Mouse (Mus musculus) right cerebral cortex, postnatal 14 days (tissue): ENCODE data around the gene Slc25a44.

Experiments used
- DNase-seq: peaks from one replicate; pipeline ENCODE4 v3.0.0; 2022

Slc25a44 gene

GRCm38 (mm10) chr3:88424605-88425329 is at the start of gene Slc25a44:
TSS of gene Slc25a44 (minus strand) at chr3:88425139.
- DNase-seq = peak; percentile 81

DNA sequence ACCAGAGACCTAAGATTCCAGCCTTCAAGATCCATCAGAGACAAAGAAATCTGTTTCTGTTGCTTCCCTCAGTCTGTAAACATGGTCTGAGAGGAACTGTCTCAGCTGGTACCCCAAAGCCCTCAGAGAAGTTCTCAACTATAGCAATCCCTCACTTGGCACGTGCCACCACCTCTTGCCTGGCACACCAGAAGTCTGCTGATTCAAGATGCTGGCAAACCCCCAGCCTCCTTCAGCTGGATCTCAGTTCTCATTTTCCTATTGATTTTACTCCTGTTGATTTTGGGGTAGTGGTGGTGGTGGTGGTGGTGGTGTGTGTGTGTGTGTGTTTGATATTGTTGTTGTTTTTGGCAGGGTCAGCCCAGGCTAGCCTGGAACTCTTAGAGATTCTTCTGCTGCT is 48.6 kb upstream of the Slc25a44 start:
- DNase-seq = no peak

DNA sequence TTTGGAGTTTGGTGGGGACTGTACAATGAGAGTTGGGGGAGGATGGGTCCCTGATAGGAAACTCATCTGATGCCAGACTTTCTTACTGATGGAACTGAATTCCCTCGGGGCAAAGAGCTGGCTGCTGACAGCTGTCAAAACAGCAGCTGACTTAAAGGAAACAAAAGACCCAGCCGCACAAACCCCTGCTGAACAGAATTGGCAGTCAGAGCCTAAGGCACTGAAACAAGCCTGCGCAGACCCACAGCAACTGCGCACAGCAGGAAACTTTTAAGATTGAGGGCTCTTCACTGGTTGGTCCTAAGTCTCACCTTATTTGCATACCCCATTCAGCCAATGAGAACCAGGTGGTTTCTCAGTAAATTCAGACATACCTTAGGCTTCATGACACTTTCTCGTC is 48.1 kb upstream of the Slc25a44 start:
- no peak for DNase-seq

DNA sequence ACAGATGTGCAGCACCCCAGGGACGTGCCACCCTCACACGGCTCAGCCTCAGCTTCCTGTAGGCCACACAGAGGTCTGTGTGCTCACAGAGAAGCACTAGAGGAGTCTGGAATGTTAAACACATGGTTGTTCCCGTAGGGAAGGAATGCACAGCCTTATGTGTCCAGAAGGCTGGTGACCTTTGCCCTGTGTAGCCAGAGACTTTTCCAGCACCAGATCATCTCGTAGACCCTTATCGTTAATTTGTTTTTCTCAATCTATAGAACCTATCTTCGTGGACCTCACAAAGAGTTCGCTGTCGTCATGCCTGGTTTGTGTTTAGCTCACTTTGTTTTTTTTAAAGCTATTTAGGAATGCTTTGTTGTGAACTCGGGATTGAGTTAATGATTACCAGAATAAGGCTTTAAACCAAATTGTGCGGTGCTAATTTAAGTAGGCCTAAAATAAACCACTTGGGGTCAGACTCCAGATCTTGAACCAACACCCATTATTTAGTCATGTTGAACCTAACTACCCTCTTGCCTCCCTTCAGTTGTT is 46.1 kb upstream of the Slc25a44 start:
- DNase-seq = no peak

GRCm38 (mm10) chr3:88469466-88469865 is 44.5 kb upstream of the Slc25a44 start:
- DNase-seq = no peak

GRCm38 (mm10) chr3:88467116-88467824 is 42.3 kb upstream of the Slc25a44 start:
- peak; percentile 95 for DNase-seq

- no peak for DNase-seq
Measured at GRCm38 (mm10) chr3:88465127-88465526, 40.2 kb upstream of the Slc25a44 start.

DNA sequence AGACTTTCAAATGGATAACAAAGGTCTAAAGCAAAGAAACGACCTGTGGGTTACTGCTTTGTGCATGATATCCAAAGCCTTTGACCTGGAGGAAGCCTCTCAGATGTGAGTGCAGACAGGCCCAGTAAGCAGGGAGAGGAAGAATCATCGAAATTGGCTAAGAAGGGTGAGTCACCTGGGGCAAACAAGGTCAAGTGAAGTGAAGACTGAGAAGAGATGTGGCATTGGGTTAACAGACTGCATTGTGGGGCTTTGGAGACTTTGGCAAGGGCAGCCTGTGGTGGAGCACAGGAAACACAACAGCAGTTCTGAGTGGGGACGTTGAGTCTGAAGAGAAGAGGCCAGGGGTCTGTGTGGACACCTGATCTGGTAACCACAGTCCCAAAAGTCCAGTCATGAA is 39.5 kb upstream of the Slc25a44 start:
- no peak for DNase-seq

GRCm38 (mm10) chr3:88460983-88461696 is 36.2 kb upstream of the Slc25a44 start, which contains the start of gene Sema4a:
TSS of gene Sema4a (minus strand) at chr3:88461182.
- DNase-seq = peak; percentile 40

GRCm38 (mm10) chr3:88460029-88460428 is 35.1 kb upstream of the Slc25a44 start:
- no peak for DNase-seq

DNA sequence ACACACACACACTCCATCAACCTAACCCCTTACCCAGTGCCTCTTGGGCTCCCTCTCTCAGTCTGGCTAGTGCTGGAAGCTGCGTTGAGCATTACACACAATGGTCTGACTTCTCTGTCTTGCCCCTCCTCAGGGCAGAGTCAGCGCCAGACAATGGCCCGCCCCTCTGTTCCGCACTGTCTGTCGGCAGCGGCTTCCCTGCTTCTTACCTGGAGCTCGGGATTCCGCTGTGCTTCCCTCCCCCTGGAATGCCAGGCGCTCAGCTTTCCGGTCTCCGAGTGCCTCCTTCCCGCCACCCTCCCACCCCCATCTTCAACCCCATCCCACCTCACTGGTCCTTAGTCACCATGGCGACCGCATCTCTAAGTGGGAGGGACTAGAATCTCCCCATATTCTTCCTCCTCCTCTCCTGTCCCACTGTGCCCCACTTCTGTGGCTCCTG is 33.9 kb upstream of the Slc25a44 start:
- peak; percentile 50 for DNase-seq

GRCm38 (mm10) chr3:88456746-88457532 is 32.0 kb upstream of the Slc25a44 start:
- DNase-seq = no peak

DNA sequence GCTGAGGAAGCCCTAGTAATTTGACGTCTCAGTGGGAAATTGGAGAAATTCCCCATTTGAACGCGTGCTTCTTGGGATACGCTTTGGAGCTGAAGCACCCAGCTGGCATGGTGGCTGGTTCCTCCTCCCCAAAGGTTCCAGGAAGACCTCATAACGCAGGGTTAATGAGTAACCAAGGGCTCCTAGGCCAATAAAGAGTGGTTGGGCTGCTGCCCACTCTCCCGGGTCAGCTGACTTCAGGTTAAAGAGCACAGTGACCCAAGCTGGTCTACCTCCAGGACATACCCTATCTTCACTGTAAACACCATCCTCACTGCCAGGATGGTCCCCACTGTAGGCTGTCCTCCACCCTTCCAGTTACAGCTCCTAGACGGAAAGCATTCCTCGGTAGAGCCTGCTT is 31.4 kb upstream of the Slc25a44 start:
- no peak for DNase-seq

GRCm38 (mm10) chr3:88455588-88456264 is 30.8 kb upstream of the Slc25a44 start:
- no peak for DNase-seq

DNA sequence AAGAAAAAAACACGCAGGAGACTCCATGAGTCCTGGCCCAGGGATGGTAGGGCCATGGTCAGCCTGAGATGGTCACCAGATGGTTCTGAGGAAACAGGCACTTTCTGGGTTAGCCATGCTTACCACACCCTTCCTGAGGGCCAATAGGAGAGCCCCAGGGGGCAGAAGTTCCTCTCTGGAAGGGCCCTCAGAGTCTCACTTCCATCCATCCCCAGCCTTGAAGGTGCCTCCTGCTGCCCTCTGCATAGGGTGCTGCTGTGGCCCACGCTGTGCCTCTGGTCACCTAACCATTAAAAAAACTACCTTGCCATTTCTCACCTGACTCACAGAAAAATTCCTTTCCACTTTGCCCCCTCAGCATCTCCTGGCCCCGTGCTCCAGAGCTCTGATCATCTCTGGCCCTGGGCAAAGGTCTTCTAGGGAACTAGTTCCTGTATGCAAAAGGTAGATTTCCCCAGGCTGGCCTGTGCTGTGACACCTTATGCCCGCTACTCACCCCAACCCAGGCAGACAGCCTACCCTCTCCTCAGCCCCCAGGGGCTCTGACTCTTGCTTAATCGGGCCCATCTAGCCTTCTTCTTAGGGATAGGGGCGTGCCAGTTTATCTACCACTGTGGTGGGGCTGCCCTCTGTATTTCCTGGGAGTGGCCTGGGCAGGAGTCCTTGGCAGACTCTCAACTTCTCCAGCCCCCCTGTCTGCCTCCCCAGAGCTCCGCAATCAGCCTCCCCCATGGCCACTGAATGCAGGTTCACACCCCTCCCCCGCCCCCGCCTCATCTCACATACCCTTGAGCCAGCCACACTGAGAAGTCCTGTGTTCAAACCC is 30.0 kb upstream of the Slc25a44 start:
- DNase-seq = no peak

DNA sequence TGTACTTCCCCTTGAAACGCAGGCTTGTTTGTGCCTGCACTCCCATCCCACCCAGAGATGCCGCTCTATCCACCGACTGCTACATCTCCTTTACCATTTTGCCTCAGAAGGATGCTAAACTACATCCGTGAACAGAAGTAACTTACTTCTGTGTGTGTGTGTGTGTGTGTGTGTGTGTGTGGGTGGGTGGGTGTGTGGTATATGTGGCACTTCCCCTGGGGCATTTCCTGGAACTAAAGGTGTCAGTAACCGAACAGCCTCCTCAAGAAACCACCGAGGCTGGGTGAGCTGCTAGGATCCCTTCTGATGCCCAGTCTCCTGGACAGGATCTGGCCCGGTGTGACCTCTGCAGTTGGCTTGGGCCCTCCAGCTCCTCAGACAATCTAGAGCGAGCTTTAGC is 29.0 kb upstream of the Slc25a44 start:
- DNase-seq = no peak

DNA sequence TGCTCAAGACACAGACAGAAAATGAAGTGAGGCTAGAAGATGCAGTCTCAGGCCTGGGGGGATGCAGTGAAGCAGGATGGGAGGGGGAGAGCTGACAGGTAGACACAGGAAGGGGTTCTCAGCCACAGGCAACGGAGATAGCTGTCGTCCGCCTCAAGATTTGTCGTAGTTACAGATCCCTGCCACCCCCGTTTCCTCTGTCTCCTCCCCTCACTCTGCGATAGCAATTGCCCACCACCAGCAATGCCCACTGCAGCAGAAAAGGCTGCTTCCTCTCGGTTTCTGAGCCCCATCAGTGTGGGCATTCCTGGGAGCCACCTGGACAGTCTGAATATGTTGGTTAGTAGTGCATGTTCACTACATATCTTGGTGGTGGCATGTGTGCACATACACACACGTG is 28.4 kb upstream of the Slc25a44 start:
- DNase-seq = no peak

- no peak for DNase-seq
Measured at GRCm38 (mm10) chr3:88452716-88453115, 27.8 kb upstream of the Slc25a44 start.

GRCm38 (mm10) chr3:88452246-88452645 is 27.3 kb upstream of the Slc25a44 start:
- no peak for DNase-seq

DNA sequence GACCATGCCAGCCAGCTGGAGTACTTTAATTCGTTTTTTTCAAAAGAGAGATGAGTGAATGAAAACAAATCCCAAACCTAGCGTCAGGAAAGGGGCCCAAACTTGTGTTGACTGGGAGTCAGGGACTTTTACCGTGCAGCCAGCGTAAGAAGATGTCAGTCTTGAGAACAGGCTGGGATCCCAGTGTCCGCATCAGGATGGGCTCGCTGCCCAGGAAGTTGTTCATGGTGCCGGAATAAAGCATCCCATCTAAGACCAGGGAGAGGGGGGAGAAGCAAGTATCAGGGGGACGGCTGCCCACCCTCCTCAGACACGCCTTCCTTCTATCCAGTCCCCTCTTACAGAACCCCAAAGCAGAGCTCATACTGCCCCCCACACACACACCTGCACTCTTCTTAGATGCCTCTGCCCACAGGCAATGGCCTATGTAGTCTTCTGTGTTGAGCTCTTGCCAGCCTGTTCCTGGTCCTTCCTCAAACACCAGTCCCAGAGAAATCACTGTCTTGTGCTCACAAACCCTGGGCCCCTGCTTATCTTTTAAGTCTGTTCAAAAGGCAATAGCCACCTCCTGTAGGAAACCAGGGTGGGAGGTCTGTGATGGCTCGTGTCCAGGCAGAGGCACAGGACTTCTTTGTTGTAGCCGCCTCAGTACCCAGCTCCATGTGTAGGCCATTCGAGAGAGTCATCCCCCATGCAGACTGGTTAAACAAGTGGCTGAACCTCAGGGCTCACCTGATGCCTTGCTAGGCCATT is 25.6 kb upstream of the Slc25a44 start:
- DNase-seq = no peak
